Mouse (Mus musculus) thymus, adult 2 months (tissue): ENCODE measurements around the gene Parg. TPM values are rescaled to one million over a fixed set of nuclear protein-coding genes. Genes with fewer than 3 reads are reported as not detected.

Experiments used
- DNase-seq: peaks from one replicate; pipeline ENCODE4 v3.0.0; 2021
- H3K27ac ChIP-seq: fragments of 200-500 bp; 2 replicates; pipeline ENCODE4 v1.5.1; 2012; ENCODE audit warnings: low read length, control low read depth; ENCODE audit not compliant: control insufficient read depth, insufficient read depth
- H3K27me3 ChIP-seq: fragments of 200-500 bp; 2 replicates; pipeline ENCODE4 v1.6.1; 2012; ENCODE audit warnings: mild to moderate bottlenecking, low read length, moderate library complexity, mixed read lengths; ENCODE audit not compliant: control insufficient read depth, insufficient read depth
- H3K36me3 ChIP-seq: fragments of 200-500 bp; 2 replicates; pipeline ENCODE4 v1.6.1; 2012; ENCODE audit warnings: mild to moderate bottlenecking, low read length, moderate library complexity; ENCODE audit not compliant: control insufficient read depth, insufficient read depth
- H3K4me1 ChIP-seq: fragments of 200-500 bp; replicated peaks from 2 replicates; pipeline ENCODE4 v1.6.1; 2012; ENCODE audit warnings: low read length; ENCODE audit not compliant: control insufficient read depth, insufficient read depth
- H3K4me3 ChIP-seq: fragments of 200-500 bp; 2 replicates; pipeline ENCODE4 v1.5.1; 2012; ENCODE audit warnings: mild to moderate bottlenecking, low read length, control low read depth, moderate library complexity; ENCODE audit not compliant: control insufficient read depth, insufficient read depth
- CTCF ChIP-seq: fragments of 200-500 bp; IDR thresholded peaks from 2 replicates; pipeline ENCODE4 v1.5.1; 2012; ENCODE audit warnings: mild to moderate bottlenecking, control low read depth, low read length, moderate library complexity, borderline replicate concordance; ENCODE audit not compliant: control insufficient read depth, poor library complexity, insufficient read depth; ENCODE audit errors: extremely low read depth
- POLR2A ChIP-seq: fragments of 200-500 bp; IDR thresholded peaks from 2 replicates; pipeline ENCODE4 v1.6.1; 2012; ENCODE audit warnings: mild to moderate bottlenecking, low read length, control low read depth, moderate library complexity; ENCODE audit not compliant: control insufficient read depth, poor library complexity, insufficient read depth; ENCODE audit errors: extremely low read depth
- WGBS: fragments of 180-500 bp; shearing (Covaris S2); methylation state at CpG from one replicate; pipeline ENCODE4 v1.1.7; 2018; 5-methylcytosine and 5-hydroxymethylcytosine counted together
- polyA plus RNA-seq: library from polyadenylated mRNA; depleted of rRNA; stranded (reverse); fragments of >200 nt; gene quantifications from 2 replicates; pipeline ENCODE4 v1.2.3, GENCODE M21; 2012

Parg gene
- polyA plus RNA-seq, 1 experiment, result 9.0 TPM

- TF ChIP-seq CTCF (no peak), POLR2A (no peak)
- H3K27me3 ChIP-seq, result no peaks in the 10 kb centered on the region
- no peaks in the 10 kb centered on the region for H3K4me1 ChIP-seq
- 96% methylated on average over 7 of the region's 7 CpGs for WGBS
- H3K4me3 ChIP-seq, result no peak overlapping the region
- H3K27ac ChIP-seq, result no peak overlapping the region
- DNase-seq, result no peak
- peaks cover 4% of the 10 kb centered on the region; the same call in 1 of the 2 replicates for H3K36me3 ChIP-seq
These were observed 100.7 kb downstream of the Parg start for GRCm38 (mm10) chr14:32302423-32302822.

DNA sequence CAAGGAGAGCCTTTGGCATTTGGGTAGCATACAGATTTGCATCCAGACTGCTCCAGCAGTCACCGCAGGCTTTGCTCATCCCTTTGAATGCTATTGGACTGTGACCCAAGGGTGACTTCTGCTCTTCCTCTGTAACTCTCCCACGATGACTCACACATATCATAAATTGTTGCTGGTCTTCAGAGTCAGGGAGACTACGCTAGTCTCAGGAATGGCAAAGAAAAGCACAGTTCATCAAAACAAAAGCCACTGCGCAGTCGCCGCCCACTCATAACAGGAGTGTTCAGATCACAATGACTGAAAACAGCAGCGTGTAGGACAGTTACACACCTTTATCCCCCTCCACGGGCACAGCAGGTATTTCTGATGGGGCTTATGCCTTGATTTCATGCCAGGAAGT, 103.2 kb downstream of the Parg start:
- H3K27ac ChIP-seq, result no peak overlapping the region
- no peaks in the 10 kb centered on the region for H3K4me1 ChIP-seq
- 93% methylated on average over 8 of the region's 8 CpGs for whole genome bisulfite sequencing
- H3K27me3 ChIP-seq, result no peaks in the 10 kb centered on the region
- H3K36me3 ChIP-seq, result peaks cover 1% of the 10 kb centered on the region; the same call in 1 of the 2 replicates
- TF ChIP-seq POLR2A (no peak), CTCF (no peak)
- DNase-seq, result no peak
- H3K4me3 ChIP-seq, result no peak overlapping the region

DNA sequence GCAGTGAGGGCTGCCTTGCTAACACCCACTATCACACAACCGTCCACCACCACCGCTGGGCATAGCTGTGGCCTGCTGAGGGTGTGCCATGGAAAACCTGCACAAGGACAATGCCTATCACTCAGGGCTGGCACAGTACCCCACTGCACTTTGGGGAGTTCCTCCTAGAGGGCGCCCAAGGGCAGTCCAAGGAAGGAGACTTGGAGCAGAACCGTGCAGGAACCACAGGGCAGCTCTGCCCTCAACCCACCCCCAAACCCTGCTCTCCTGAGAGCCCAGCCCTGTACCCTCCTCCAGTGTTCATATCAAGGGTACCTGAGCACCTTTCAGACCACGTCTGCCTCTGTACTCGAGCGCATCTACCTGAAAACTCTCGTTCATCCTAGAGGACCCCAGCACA, 108.1 kb downstream of the Parg start:
- no peaks in the 10 kb centered on the region for H3K36me3 ChIP-seq
- DNase-seq, result peak; percentile 57
- H3K27ac ChIP-seq, result no peak overlapping the region
- H3K27me3 ChIP-seq, result no peaks in the 10 kb centered on the region
- TF ChIP-seq CTCF (0 out of 2 replicates have a peak, but pooled peaks have one; percentile 28), POLR2A (no peak)
- H3K4me1 ChIP-seq, result no peaks in the 10 kb centered on the region
- 59% methylated on average over 8 of the region's 8 CpGs for WGBS
- no peak overlapping the region for H3K4me3 ChIP-seq

- no peaks in the 10 kb centered on the region for H3K4me1 ChIP-seq
- TF ChIP-seq POLR2A (no peak), CTCF (no peak)
- 95% methylated on average over 2 of the region's 2 CpGs for WGBS
- H3K27me3 ChIP-seq, result no peaks in the 10 kb centered on the region
- H3K36me3 ChIP-seq, result no peaks in the 10 kb centered on the region
- no peak overlapping the region for H3K4me3 ChIP-seq
- H3K27ac ChIP-seq, result no peak overlapping the region
- DNase-seq, result no peak
These were observed 109.8 kb downstream of the Parg start for GRCm38 (mm10) chr14:32311381-32312035.

- H3K36me3 ChIP-seq, result no peaks in the 10 kb centered on the region
- 16% methylated on average over 4 of the region's 4 CpGs for WGBS
- TF ChIP-seq CTCF (no peak), POLR2A (no peak)
- H3K4me3 ChIP-seq, result no peak overlapping the region
- DNase-seq, result no peak
- H3K27ac ChIP-seq, result no peak overlapping the region
- peaks cover 2% of the 10 kb centered on the region; the same call in 1 of the 2 replicates for H3K4me1 ChIP-seq
- H3K27me3 ChIP-seq, result no peaks in the 10 kb centered on the region; the same call in 1 of the 2 replicates
These were observed 116.1 kb downstream of the Parg start for GRCm38 (mm10) chr14:32317822-32318221.

- Histone ChIP-seq H3K27me3 (no peaks in the 10 kb centered on the region; the same call in 1 of the 2 replicates), H3K4me1 (peaks cover 2% of the 10 kb centered on the region; the same call in 1 of the 2 replicates), H3K36me3 (no peaks in the 10 kb centered on the region), H3K27ac (no peak within 1 kb of the TSS), H3K4me3 (peak within 1 kb of the TSS; percentile 88)
- no peak for TF ChIP-seq POLR2A
- TF ChIP-seq CTCF, result no peak
- 5% methylated on average over 50 of the region's 50 CpGs for whole genome bisulfite sequencing
- DNase-seq, result peak; percentile 54
These were observed 120.3 kb downstream of the Parg start, which contains the start of gene Ogdhl for GRCm38 (mm10) chr14:32321732-32322685. Gene Ogdhl (plus strand): TSS chr14:32322019.
